Mouse (Mus musculus) MEL (cell line): ENCODE data around the gene Gm10837. TPM values are rescaled to one million over a fixed set of nuclear protein-coding genes. Genes with fewer than 3 reads are reported as not detected.

Source experiments
- DNase-seq: peaks from one replicate; pipeline ENCODE4 v3.0.0; 2011; ENCODE audit warnings: low read depth, low spot score
- H3K27ac ChIP-seq: 2 replicates; pipeline ENCODE4 v1.5.1; 2012; ENCODE audit warnings: low read depth, mild to moderate bottlenecking, control low read depth, low read length, moderate library complexity; ENCODE audit not compliant: control insufficient read depth
- H3K27me3 ChIP-seq, 2 experiments: fragments of 150-350 bp in 1 of 2; sonication (generic) in 1 of 2; 2 replicates each; pipeline ENCODE4 v1.6.1; 2012; ENCODE audit warnings: low read length in 2 of 2, mild to moderate bottlenecking in 2 of 2, improper control_type of control experiment in 1 of 2, moderate library complexity in 1 of 2; ENCODE audit not compliant: insufficient read depth in 2 of 2, control insufficient read depth in 1 of 2
- H3K36me3 ChIP-seq, 2 experiments: 2 replicates each; pipeline ENCODE4 v1.6.1; 2012 to 2014; ENCODE audit warnings: low read length in 2 of 2, improper control_type of control experiment in 1 of 2, inconsistent platforms in 1 of 2, mild to moderate bottlenecking in 1 of 2; ENCODE audit not compliant: insufficient read depth in 2 of 2, control insufficient read depth in 1 of 2
- H3K4me1 ChIP-seq, 2 experiments: fragments of 150-350 bp in 1 of 2; sonication (generic) in 1 of 2; 2 replicates each; pipeline ENCODE4 v1.6.1; 2012; ENCODE audit warnings: low read length in 2 of 2, improper control_type of control experiment in 1 of 2, mild to moderate bottlenecking in 1 of 2; ENCODE audit not compliant: insufficient read depth in 2 of 2, control insufficient read depth in 1 of 2
- H3K4me3 ChIP-seq, 2 experiments: fragments of 150-350 bp in 1 of 2; sonication (generic) in 1 of 2; 2 replicates each; pipeline ENCODE4 v1.5.1; 2012; ENCODE audit warnings: low read depth in 2 of 2, low read length in 2 of 2, mild to moderate bottlenecking in 2 of 2, moderate library complexity in 2 of 2, control low read depth in 1 of 2, improper control_type of control experiment in 1 of 2; ENCODE audit not compliant: control insufficient read depth in 1 of 2, insufficient read depth in 1 of 2
- H3K79me2 ChIP-seq: 2 replicates; pipeline ENCODE4 v1.6.1; 2012; ENCODE audit warnings: mild to moderate bottlenecking, low read length, moderate library complexity; ENCODE audit not compliant: control insufficient read depth, poor library complexity, insufficient read depth
- H3K9ac ChIP-seq: 2 replicates; pipeline ENCODE4 v1.6.1; 2012; ENCODE audit warnings: low read depth, mild to moderate bottlenecking, control low read depth, low read length, moderate library complexity; ENCODE audit not compliant: control insufficient read depth, poor library complexity, severe bottlenecking
- H3K9me3 ChIP-seq: fragments of 150-350 bp; sonication (generic); replicated peaks from 2 replicates; pipeline ENCODE4 v1.6.1; 2012; ENCODE audit warnings: mild to moderate bottlenecking, low read length, improper control_type of control experiment, moderate library complexity; ENCODE audit not compliant: insufficient read depth
- CHD1 ChIP-seq: IDR thresholded peaks from 2 replicates; pipeline ENCODE4 v1.6.1; 2012; ENCODE audit warnings: low read depth, mild to moderate bottlenecking, inconsistent platforms, low read length, improper control_type of control experiment
- CTCF ChIP-seq, 3 experiments: IDR thresholded peaks in 2 of 3; conservative IDR thresholded peaks in 1 of 3; 2 replicates each; pipeline ENCODE4 v1.5.1; 2011 to 2012; ENCODE audit warnings: low read length in 3 of 3, low read depth in 2 of 3, mild to moderate bottlenecking in 2 of 3, improper control_type of control experiment in 1 of 3, inconsistent platforms in 1 of 3, mixed read lengths in 1 of 3, moderate library complexity in 1 of 3; ENCODE audit not compliant: control insufficient read depth in 1 of 3, insufficient read depth in 1 of 3, poor library complexity in 1 of 3, severe bottlenecking in 1 of 3
- ELF1 ChIP-seq: IDR thresholded peaks from 2 replicates; pipeline ENCODE4 v1.6.1; 2014; ENCODE audit warnings: low read depth, mild to moderate bottlenecking, inconsistent platforms, low read length, improper control_type of control experiment, moderate library complexity
- JUND ChIP-seq: IDR thresholded peaks from 2 replicates; pipeline ENCODE4 v1.6.1; 2011; ENCODE audit warnings: low read depth, mild to moderate bottlenecking, improper control_type of control experiment, low read length
- KAT2A ChIP-seq: conservative IDR thresholded peaks from 2 replicates; pipeline ENCODE4 v1.6.1; 2012; ENCODE audit warnings: low read depth, low read length, improper control_type of control experiment, inconsistent platforms
- MYC ChIP-seq: IDR thresholded peaks from 2 replicates; pipeline ENCODE4 v1.6.1; 2011; ENCODE audit warnings: low read depth, mild to moderate bottlenecking, low read length, improper control_type of control experiment, moderate library complexity
- NELFE ChIP-seq: IDR thresholded peaks from 2 replicates; pipeline ENCODE4 v1.6.1; 2011; ENCODE audit warnings: low read depth, low read length, improper control_type of control experiment
- POLR2A ChIP-seq, 2 experiments: IDR thresholded peaks; 2 replicates each; pipeline ENCODE4 v1.6.1; 2011 to 2012; ENCODE audit warnings: low read length in 2 of 2, mild to moderate bottlenecking in 2 of 2, control low read depth in 1 of 2, improper control_type of control experiment in 1 of 2, low read depth in 1 of 2, moderate library complexity in 1 of 2; ENCODE audit not compliant: control insufficient read depth in 1 of 2, insufficient read depth in 1 of 2, poor library complexity in 1 of 2
- RAD21 ChIP-seq: IDR thresholded peaks from 2 replicates; pipeline ENCODE4 v1.6.1; 2011; ENCODE audit warnings: mild to moderate bottlenecking, low read depth, low read length, improper control_type of control experiment
- SIN3A ChIP-seq: IDR thresholded peaks from 2 replicates; pipeline ENCODE4 v1.6.1; 2012; ENCODE audit warnings: low read length, improper control_type of control experiment, inconsistent platforms
- SMC3 ChIP-seq: IDR thresholded peaks from 2 replicates; pipeline ENCODE4 v1.6.1; 2011; ENCODE audit warnings: low read depth, low read length, improper control_type of control experiment
- TAL1 ChIP-seq: IDR thresholded peaks from 2 replicates; pipeline ENCODE4 v1.6.1; 2012; ENCODE audit warnings: mild to moderate bottlenecking, inconsistent platforms, low read length, moderate library complexity, mixed read lengths
- TBP ChIP-seq: IDR thresholded peaks from 2 replicates; pipeline ENCODE4 v1.8.0; 2011; ENCODE audit warnings: low read depth, low read length, improper control_type of control experiment
- UBTF ChIP-seq: IDR thresholded peaks from 2 replicates; pipeline ENCODE4 v1.6.1; 2012; ENCODE audit warnings: low read depth, mild to moderate bottlenecking, inconsistent platforms, low read length, improper control_type of control experiment, moderate library complexity, borderline replicate concordance; ENCODE audit not compliant: insufficient read depth
- ZC3H11A ChIP-seq: IDR thresholded peaks from 2 replicates; pipeline ENCODE4 v1.6.1; 2012; ENCODE audit warnings: low read depth, mild to moderate bottlenecking, inconsistent platforms, low read length, improper control_type of control experiment
- polyA plus RNA-seq, 2 experiments: library from polyadenylated mRNA; stranded (reverse) in 1 of 2; unstranded in 1 of 2; fragments of >175 nt in 1 of 2; fragments of >200 nt in 1 of 2; gene quantifications; 2 replicates each; pipeline versions ENCODE4 v1.2.1 to v1.2.4; 2012; ENCODE audit warnings: low replicate concordance in 2 of 2, low read depth in 1 of 2; ENCODE audit not compliant: insufficient read length in 2 of 2, insufficient read depth in 1 of 2, missing spikeins in 1 of 2
- total RNA-seq: library from RNA; depleted of rRNA; stranded (reverse); fragments of 300-350 nt; gene quantifications from 2 replicates; pipeline ENCODE4 v1.2.3, GENCODE M21; 2012

The Gm10837 gene
- total and polyA plus RNA-seq, 3 experiments: not detected

- TF ChIP-seq KAT2A: no peak
- TF ChIP-seq, all 39 proteins: peak for 0
Measured at GRCm38 (mm10) chr14:122483024-122483385, 7.4 kb upstream of the Gm10837 start (continued).

GRCm38 (mm10) chr14:122483556-122484421, 6.6 kb upstream of the Gm10837 start:
- H3K4me3 ChIP-seq: no peak overlapping the region
- H3K79me2 ChIP-seq: no peaks in the 10 kb centered on the region
- no peaks in the 10 kb centered on the region for H3K36me3 ChIP-seq
- H3K9me3 ChIP-seq: no peaks in the 10 kb centered on the region
- no peak overlapping the region for H3K27ac ChIP-seq
- no peaks in the 10 kb centered on the region for H3K27me3 ChIP-seq
- no peak overlapping the region for H3K9ac ChIP-seq
- DNase-seq: no peak
- no peaks in the 10 kb centered on the region for H3K4me1 ChIP-seq
- TF ChIP-seq ELF1: no peak
- TF ChIP-seq UBTF: no peak
- no peak for TF ChIP-seq TBP

GRCm38 (mm10) chr14:122484458-122484843, 5.9 kb upstream of the Gm10837 start:
- TF ChIP-seq MYC (no peak), TBP (no peak), POLR2A (IDR thresholded peaks at IDR 0.05; ENCODE audit: control insufficient read depth in 1 of 2, insufficient read depth in 1 of 2, low read depth in 1 of 2, low read length in 2 of 2, poor library complexity in 1 of 2) (no peak), CHD1 (no peak), JUND (no peak), SIN3A (no peak)
- Histone ChIP-seq H3K4me1 (no peaks in the 10 kb centered on the region), H3K9me3 (no peaks in the 10 kb centered on the region), H3K27me3 (no peaks in the 10 kb centered on the region), H3K27ac (no peak overlapping the region), H3K9ac (no peak overlapping the region), H3K36me3 (no peaks in the 10 kb centered on the region), H3K79me2 (no peaks in the 10 kb centered on the region), H3K4me3 (no peak overlapping the region)
- DNase-seq: no peak

- no peak overlapping the region for H3K9ac ChIP-seq
- no peaks in the 10 kb centered on the region for H3K79me2 ChIP-seq
- no peaks in the 10 kb centered on the region for H3K36me3 ChIP-seq
- no peaks in the 10 kb centered on the region for H3K4me1 ChIP-seq
- no peak overlapping the region for H3K4me3 ChIP-seq
- H3K27me3 ChIP-seq: no peaks in the 10 kb centered on the region
- no peak overlapping the region for H3K27ac ChIP-seq
- DNase-seq: no peak
- no peak for TF ChIP-seq UBTF
- TF ChIP-seq SIN3A: no peak
- no peak for TF ChIP-seq ZC3H11A
- TF ChIP-seq CTCF (IDR thresholded peaks at IDR 0.05 in 2 of 3, conservative IDR thresholded peaks at IDR 0.05 in 1 of 3; ENCODE audit: control insufficient read depth in 1 of 3, insufficient read depth in 1 of 3, low read depth in 2 of 3, low read length in 3 of 3, poor library complexity in 1 of 3, severe bottlenecking in 1 of 3): no peak
- no peak for TF ChIP-seq TAL1
- TF ChIP-seq SMC3: no peak
- TF ChIP-seq JUND: no peak
- no peak for TF ChIP-seq RAD21
- no peak for TF ChIP-seq ELF1
- TF ChIP-seq NELFE: no peak
- TF ChIP-seq CHD1: no peak
- TF ChIP-seq, all 39 proteins: peak for 0
- H3K9me3 ChIP-seq: no peaks in the 10 kb centered on the region
Measured at GRCm38 (mm10) chr14:122484844-122485551, 5.4 kb upstream of the Gm10837 start.
